Mouse (Mus musculus): ENCODE results near the gene Stard10. TPM values are rescaled to one million over a fixed set of nuclear protein-coding genes. Genes with fewer than 3 reads are reported as not detected.

Gene Stard10
- total and polyA plus RNA-seq, 2 experiments from 2014 or later, result 45.9 to 62.6 TPM

DNA sequence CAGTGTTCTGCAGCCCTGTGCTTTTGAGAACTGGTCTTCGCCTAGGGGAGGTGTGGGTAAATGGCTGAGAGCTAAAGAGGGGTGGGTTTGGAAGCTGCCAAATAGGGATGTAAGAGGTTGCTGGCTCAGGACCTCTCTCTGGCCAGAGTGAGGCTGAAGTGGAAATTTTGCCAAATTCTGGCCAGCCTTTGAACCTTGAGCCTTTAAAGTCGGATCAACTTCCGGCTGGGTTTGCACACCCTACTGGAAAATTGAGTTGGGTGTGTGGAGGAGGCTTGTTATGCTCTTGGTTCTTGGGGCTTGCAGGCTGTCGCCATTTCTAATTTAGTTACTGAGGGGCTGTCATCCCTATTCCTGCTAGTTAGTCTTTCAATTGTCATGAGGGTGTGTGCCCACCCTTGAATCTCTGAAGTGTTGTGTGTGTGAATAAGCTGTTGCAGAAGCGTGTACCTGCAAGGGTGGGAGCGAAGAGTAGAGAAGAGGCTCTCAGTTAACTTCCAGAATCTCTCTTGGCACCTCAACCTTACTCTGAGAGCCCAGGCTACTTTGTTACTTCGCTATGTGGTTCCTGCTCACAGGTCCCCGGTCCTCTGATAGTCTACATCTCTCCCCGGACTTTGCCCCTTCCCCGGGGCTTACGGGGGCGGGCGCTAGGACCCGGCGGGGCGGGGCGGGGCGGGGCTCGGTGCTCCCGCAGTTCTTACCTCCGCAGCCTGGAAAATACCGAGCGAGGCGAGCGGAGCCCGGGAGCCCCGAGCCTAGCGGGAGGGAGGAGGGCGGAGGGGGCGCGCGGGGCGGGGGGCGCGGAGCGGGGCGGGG lies 3.7 kb downstream of the Stard10 start:
- no peak for DNase-seq (ENCODE audit: low spot score)
- Histone ChIP-seq H3K4me1 (ENCODE audit: control insufficient read depth, insufficient read depth) (peaks cover 9% of the 10 kb centered on the region; the same call in 1 of the 2 replicates), H3K4me3 (ENCODE audit: low read depth, low read length) (peak overlapping the region; percentile 85), H3K27me3 (ENCODE audit: control insufficient read depth, insufficient read depth, low read length) (peaks cover 14% of the 10 kb centered on the region), H3K9me3 (replicated peaks; ENCODE audit: control insufficient read depth, low read length) (no peaks in the 10 kb centered on the region), H3K4me2 (ENCODE audit: low read depth, low read length) (peak overlapping the region; percentile 100), H3K36me3 (replicated peaks; ENCODE audit: control insufficient read depth, insufficient read depth, low read length) (no peaks in the 10 kb centered on the region), H3K9ac (replicated peaks; ENCODE audit: low read depth, low read length) (peak overlapping the region; percentile 73), H3K27ac (ENCODE audit: low read depth) (no peak overlapping the region)
- TF ChIP-seq EP300 (IDR thresholded peaks at IDR 0.05; ENCODE audit: low read depth) (no peak), CTCF (IDR thresholded peaks at IDR 0.05; ENCODE audit: low read depth) (no peak)
- peak; percentile 51 for ATAC-seq (ENCODE audit: insufficient read depth, low read depth)
- 7% methylated on average over 26 of the region's 37 CpGs for WGBS

- Histone ChIP-seq H3K4me2 (ENCODE audit: low read depth, low read length) (peak overlapping the region; percentile 100), H3K4me3 (ENCODE audit: low read depth, low read length) (peak overlapping the region; percentile 85), H3K9me3 (replicated peaks; ENCODE audit: control insufficient read depth, low read length) (no peaks in the 10 kb centered on the region), H3K27me3 (ENCODE audit: control insufficient read depth, insufficient read depth, low read length) (peaks cover 14% of the 10 kb centered on the region), H3K9ac (replicated peaks; ENCODE audit: low read depth, low read length) (peak overlapping the region; percentile 73), H3K36me3 (replicated peaks; ENCODE audit: control insufficient read depth, insufficient read depth, low read length) (no peaks in the 10 kb centered on the region), H3K27ac (ENCODE audit: low read depth) (no peak overlapping the region), H3K4me1 (ENCODE audit: control insufficient read depth, insufficient read depth) (peaks cover 9% of the 10 kb centered on the region; the same call in 1 of the 2 replicates)
- TF ChIP-seq EP300 (IDR thresholded peaks at IDR 0.05; ENCODE audit: low read depth) (no peak), CTCF (IDR thresholded peaks at IDR 0.05; ENCODE audit: low read depth) (no peak)
- WGBS, result 3% methylated on average over 60 of the region's 61 CpGs
- DNase-seq (ENCODE audit: low spot score) (no peak), ATAC-seq (ENCODE audit: insufficient read depth, low read depth) (peak; percentile 25)
These were observed 4.4 kb downstream of the Stard10 start for GRCm38 (mm10) chr7:101321218-101321827.

GRCm38 (mm10) chr7:101323141-101323594 lies 6.3 kb downstream of the Stard10 start:
- no peak overlapping the region for H3K4me3 ChIP-seq (ENCODE audit: low read depth, low read length)

DNA sequence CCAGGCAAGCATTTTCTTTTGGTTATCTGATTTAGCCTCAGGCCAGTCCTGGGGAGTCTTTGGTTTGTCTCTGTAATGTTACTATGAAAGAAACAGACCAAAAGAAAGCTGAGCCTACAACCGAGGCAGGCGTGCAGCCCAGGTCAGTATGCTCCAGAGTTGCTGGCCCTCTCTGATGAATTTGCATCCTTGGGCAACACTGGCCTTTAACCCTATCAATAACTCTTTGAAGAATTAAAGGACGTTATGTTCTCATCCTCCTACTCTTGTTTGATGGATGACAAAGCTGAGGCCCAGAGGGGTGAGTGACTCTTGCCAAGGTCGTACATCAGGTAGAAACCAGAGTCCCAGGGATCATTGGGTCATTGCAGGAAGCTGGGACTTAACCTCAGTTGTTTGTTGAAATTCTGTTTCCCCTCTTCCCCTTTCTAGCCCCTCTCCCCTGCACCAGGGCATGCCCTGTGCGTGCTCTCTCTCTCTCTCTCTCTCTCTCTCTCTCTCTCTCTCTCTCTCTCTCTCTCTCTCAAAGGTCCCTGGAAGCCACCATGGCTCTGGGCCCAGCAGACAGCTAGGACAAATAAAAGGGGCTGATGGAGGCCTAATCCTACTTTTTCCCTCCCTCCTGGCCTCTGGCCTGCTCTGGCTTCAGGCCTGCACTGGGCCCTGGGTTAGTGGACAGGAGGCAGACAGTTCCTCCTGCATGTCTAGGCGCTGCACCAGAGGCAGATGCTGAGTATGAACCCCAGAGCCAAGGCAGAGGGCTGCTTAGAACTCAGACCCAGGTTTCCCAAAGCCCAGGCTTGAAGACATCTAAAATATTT lies 7.5 kb downstream of the Stard10 start:
- Histone ChIP-seq H3K27me3 (ENCODE audit: control insufficient read depth, insufficient read depth, low read length) (peaks cover 14% of the 10 kb centered on the region), H3K9ac (replicated peaks; ENCODE audit: low read depth, low read length) (no peak overlapping the region), H3K4me3 (ENCODE audit: low read depth, low read length) (no peak overlapping the region), H3K4me2 (ENCODE audit: low read depth, low read length) (no peak overlapping the region), H3K36me3 (replicated peaks; ENCODE audit: control insufficient read depth, insufficient read depth, low read length) (no peaks in the 10 kb centered on the region), H3K4me1 (ENCODE audit: control insufficient read depth, insufficient read depth) (peaks cover 10% of the 10 kb centered on the region; the same call in 1 of the 2 replicates), H3K27ac (ENCODE audit: low read depth) (no peak overlapping the region), H3K9me3 (replicated peaks; ENCODE audit: control insufficient read depth, low read length) (no peaks in the 10 kb centered on the region)
- TF ChIP-seq CTCF (IDR thresholded peaks at IDR 0.05; ENCODE audit: low read depth), result no peak
- no peak for TF ChIP-seq EP300 (IDR thresholded peaks at IDR 0.05; ENCODE audit: low read depth)
- ATAC-seq (ENCODE audit: insufficient read depth, low read depth), result no peak
- no peak for DNase-seq (ENCODE audit: low spot score)
- 76% methylated on average over 6 of the region's 6 CpGs for WGBS

More at GRCm38 (mm10) chr7:101323141-101323594, 6.3 kb downstream of the Stard10 start:
- Histone ChIP-seq H3K36me3 (replicated peaks; ENCODE audit: control insufficient read depth, insufficient read depth, low read length) (no peaks in the 10 kb centered on the region), H3K4me1 (ENCODE audit: control insufficient read depth, insufficient read depth) (peaks cover 9% of the 10 kb centered on the region; the same call in 1 of the 2 replicates), H3K4me2 (ENCODE audit: low read depth, low read length) (no peak overlapping the region), H3K9ac (replicated peaks; ENCODE audit: low read depth, low read length) (no peak overlapping the region), H3K27ac (ENCODE audit: low read depth) (no peak overlapping the region), H3K9me3 (replicated peaks; ENCODE audit: control insufficient read depth, low read length) (no peaks in the 10 kb centered on the region), H3K27me3 (ENCODE audit: control insufficient read depth, insufficient read depth, low read length) (peaks cover 14% of the 10 kb centered on the region)
- TF ChIP-seq EP300 (IDR thresholded peaks at IDR 0.05; ENCODE audit: low read depth), result no peak
- TF ChIP-seq CTCF (IDR thresholded peaks at IDR 0.05; ENCODE audit: low read depth), result no peak
- DNase-seq (ENCODE audit: low spot score), result no peak
- ATAC-seq (ENCODE audit: insufficient read depth, low read depth), result no peak
- 74% methylated on average over 4 of the region's 4 CpGs for WGBS

- no peak overlapping the region for H3K27ac ChIP-seq (ENCODE audit: low read depth)
- H3K27me3 ChIP-seq (ENCODE audit: control insufficient read depth, insufficient read depth, low read length), result peaks cover 17% of the 10 kb centered on the region
- WGBS, result 82% methylated on average over 5 of the region's 5 CpGs
- H3K9me3 ChIP-seq (replicated peaks; ENCODE audit: control insufficient read depth, low read length), result no peaks in the 10 kb centered on the region
- TF ChIP-seq EP300 (IDR thresholded peaks at IDR 0.05; ENCODE audit: low read depth) (no peak), CTCF (IDR thresholded peaks at IDR 0.05; ENCODE audit: low read depth) (no peak)
- no peak overlapping the region for H3K4me3 ChIP-seq (ENCODE audit: low read depth, low read length)
- no peaks in the 10 kb centered on the region; the same call in 1 of the 2 replicates for H3K36me3 ChIP-seq (replicated peaks; ENCODE audit: control insufficient read depth, insufficient read depth, low read length)
- H3K4me1 ChIP-seq (ENCODE audit: control insufficient read depth, insufficient read depth), result peaks cover 10% of the 10 kb centered on the region; the same call in 1 of the 2 replicates
- DNase-seq (ENCODE audit: low spot score) (no peak), ATAC-seq (ENCODE audit: insufficient read depth, low read depth) (no peak)
- no peak overlapping the region for H3K4me2 ChIP-seq (ENCODE audit: low read depth, low read length)
- no peak overlapping the region for H3K9ac ChIP-seq (replicated peaks; ENCODE audit: low read depth, low read length)
These were observed 9.1 kb downstream of the Stard10 start for GRCm38 (mm10) chr7:101326006-101326405.

Measured in heart, postnatal 0 days (tissue).